Mouse (Mus musculus) liver, embryonic 14.5 days (tissue): Measurements from ENCODE around the gene Gm20661. TPM values are rescaled to one million over a fixed set of nuclear protein-coding genes. Genes with fewer than 3 reads are reported as not detected.
"Not testable (repeated sequence)": the region's sequence is repeated elsewhere in the genome, so short reads cannot be mapped to it uniquely, and the experiment has no call there.

ENCODE experiments used
- ATAC-seq: fragments of 200-750 bp; cut with Nextera tagmentation; 2 replicates; pipeline ENCODE4 v1.8.0; 2017; ENCODE audit warnings: moderate number of reproducible peaks, mild to moderate bottlenecking, moderate library complexity; ENCODE audit not compliant: insufficient read depth
- DNase-seq, 3 experiments: peaks; one replicate each; pipeline ENCODE4 v3.0.0-alpha.2; 2012 to 2013; ENCODE audit warnings: low read depth in 3 of 3, low spot score in 3 of 3
- H3K27ac ChIP-seq: fragments of 300-500 bp; sonication (generic); 2 replicates; pipeline ENCODE4 v1.5.1; 2014; ENCODE audit warnings: moderate library complexity, mild to moderate bottlenecking, control low read depth, inconsistent platforms
- H3K27me3 ChIP-seq: fragments of 300-500 bp; sonication (generic); 2 replicates; pipeline ENCODE4 v1.6.1; 2014; ENCODE audit warnings: mild to moderate bottlenecking, low read length, moderate library complexity; ENCODE audit not compliant: control insufficient read depth, insufficient read depth
- H3K36me3 ChIP-seq: fragments of 300-500 bp; sonication (generic); replicated peaks from 2 replicates; pipeline ENCODE4 v1.6.1; 2014; ENCODE audit warnings: low read depth; ENCODE audit not compliant: control insufficient read depth, insufficient read depth
- H3K4me1 ChIP-seq, 2 experiments: fragments of 200-500 bp in 1 of 2; fragments of 300-500 bp in 1 of 2; sonication (generic) in 1 of 2; replicated peaks; 2 replicates each; pipeline ENCODE4 v1.6.1; 2012 to 2014; ENCODE audit warnings: antibody characterized with exemption in 1 of 2, inconsistent platforms in 1 of 2, low read length in 1 of 2; ENCODE audit not compliant: control insufficient read depth in 2 of 2, insufficient read depth in 2 of 2
- H3K4me2 ChIP-seq: fragments of 300-500 bp; sonication (generic); 2 replicates; pipeline ENCODE4 v1.6.1; 2014; ENCODE audit warnings: low read depth, mild to moderate bottlenecking, control low read depth, moderate library complexity
- H3K4me3 ChIP-seq, 2 experiments: fragments of 200-500 bp in 1 of 2; fragments of 300-500 bp in 1 of 2; sonication (generic) in 1 of 2; 2 replicates each; pipeline ENCODE4 v1.5.1; 2012 to 2014; ENCODE audit warnings: low read depth in 2 of 2, low read length in 2 of 2, mild to moderate bottlenecking in 2 of 2, control low read depth in 1 of 2, inconsistent platforms in 1 of 2, moderate library complexity in 1 of 2; ENCODE audit not compliant: insufficient read depth in 1 of 2
- H3K9ac ChIP-seq: fragments of 300-500 bp; sonication (generic); replicated peaks from 2 replicates; pipeline ENCODE4 v1.6.1; 2014; ENCODE audit warnings: mild to moderate bottlenecking, control low read depth, moderate library complexity
- H3K9me3 ChIP-seq: fragments of 300-500 bp; sonication (generic); 2 replicates; pipeline ENCODE4 v1.6.1; 2016; ENCODE audit warnings: low read length, mixed read lengths; ENCODE audit not compliant: control insufficient read depth
- CTCF ChIP-seq: IDR thresholded peaks from 2 replicates; pipeline ENCODE4 v1.5.1; 2016; ENCODE audit warnings: antibody characterized with exemption, low read depth, control low read depth
- EP300 ChIP-seq: IDR thresholded peaks from 2 replicates; pipeline ENCODE4 v1.6.1; 2016; ENCODE audit warnings: antibody characterized with exemption, low read depth
- WGBS: fragments of 180-500 bp; shearing (Covaris S2); extraction: QIAGEN DNeasy Blood & Tissue Kit; methylation state at CpG from one replicate; pipeline ENCODE4 v1.1.7; 2014; ENCODE audit not compliant: insufficient replicate concordance; 5-methylcytosine and 5-hydroxymethylcytosine counted together
- polyA plus RNA-seq, 2 experiments: library from polyadenylated mRNA; depleted of rRNA in 1 of 2; stranded (reverse) in 1 of 2; unstranded in 1 of 2; fragments of >200 nt; fragmentation: Nextera tagmentation in 1 of 2; extraction: Ambion mirVana in 1 of 2; gene quantifications; 2 replicates each; pipeline versions ENCODE4 v1.2.1 to v1.2.3; 2012 to 2014

The Gm20661 gene
- polyA plus RNA-seq, 2 experiments, result 0.06 to 0.64 TPM

- peaks cover 16 to 21% of the 10 kb centered on the region in 2 experiments for H3K4me1 ChIP-seq
- H3K4me3 ChIP-seq, result no peak overlapping the region
- TF ChIP-seq EP300 (no peak), CTCF (no peak)
- H3K4me2 ChIP-seq, result no peak overlapping the region
- DNase-seq (no peak), ATAC-seq (no peak)
- no peak overlapping the region for H3K27ac ChIP-seq
- H3K9ac ChIP-seq, result no peak overlapping the region
- no peaks in the 10 kb centered on the region for H3K9me3 ChIP-seq
- H3K27me3 ChIP-seq, result no peaks in the 10 kb centered on the region
- 85% methylated on average over 5 of the region's 5 CpGs for WGBS
- peaks cover 13% of the 10 kb centered on the region for H3K36me3 ChIP-seq
Observed at GRCm38 (mm10) chr9:108008041-108008440, 25.2 kb downstream of the Gm20661 start.

- no peak overlapping the region for H3K27ac ChIP-seq
Observed at GRCm38 (mm10) chr9:108010385-108010784, 27.5 kb downstream of the Gm20661 start.

GRCm38 (mm10) chr9:108013577-108013976 lies 30.7 kb downstream of the Gm20661 start:
- not testable (repeated sequence) for H3K4me3 ChIP-seq, ATAC-seq, H3K9ac ChIP-seq, H3K27ac ChIP-seq, H3K9me3 ChIP-seq, H3K4me1 ChIP-seq, H3K27me3 ChIP-seq, H3K4me2 ChIP-seq, DNase-seq
- peaks cover 16% of the 10 kb centered on the region; the same call in 1 of the 2 replicates for H3K36me3 ChIP-seq
- 93% methylated on average over 2 of the region's 2 CpGs for WGBS

More at GRCm38 (mm10) chr9:108010385-108010784, 27.5 kb downstream of the Gm20661 start:
- Histone ChIP-seq H3K36me3 (peaks cover 14% of the 10 kb centered on the region), H3K4me3 (no peak overlapping the region), H3K4me2 (no peak overlapping the region), H3K4me1 (peaks cover 2 to 4% of the 10 kb centered on the region in 2 experiments; a peak in 3 of 4 replicates), H3K9ac (no peak overlapping the region), H3K27me3 (no peaks in the 10 kb centered on the region), H3K9me3 (no peaks in the 10 kb centered on the region)
- TF ChIP-seq CTCF, result no peak
- no peak for TF ChIP-seq EP300
- ATAC-seq (no peak), DNase-seq (no peak)

- peaks cover 19% of the 10 kb centered on the region; the same call in 1 of the 2 replicates for H3K36me3 ChIP-seq
Observed at GRCm38 (mm10) chr9:108017127-108017526, 34.3 kb downstream of the Gm20661 start.

GRCm38 (mm10) chr9:108020741-108021140 lies 37.9 kb downstream of the Gm20661 start:
- no peaks in the 10 kb centered on the region for H3K9me3 ChIP-seq
- DNase-seq (no peak), ATAC-seq (no peak)
- TF ChIP-seq CTCF (no peak), EP300 (no peak)
- no peak overlapping the region for H3K4me3 ChIP-seq
- no peaks in the 10 kb centered on the region for H3K4me1 ChIP-seq
- no peak overlapping the region for H3K4me2 ChIP-seq
- no peaks in the 10 kb centered on the region for H3K27me3 ChIP-seq
- peaks cover 27% of the 10 kb centered on the region for H3K36me3 ChIP-seq
- WGBS, result 85% methylated on average over 1 of the region's 1 CpGs
- no peak overlapping the region for H3K9ac ChIP-seq
- no peak overlapping the region for H3K27ac ChIP-seq

More at GRCm38 (mm10) chr9:108017127-108017526, 34.3 kb downstream of the Gm20661 start:
- no peak overlapping the region for H3K4me2 ChIP-seq
- ATAC-seq (no peak), DNase-seq (no peak)
- H3K27me3 ChIP-seq, result no peaks in the 10 kb centered on the region
- WGBS, result 79% methylated on average over 3 of the region's 3 CpGs
- no peak overlapping the region for H3K4me3 ChIP-seq
- no peak overlapping the region for H3K9ac ChIP-seq
- H3K27ac ChIP-seq, result no peak overlapping the region
- no peaks in the 10 kb centered on the region for H3K9me3 ChIP-seq
- TF ChIP-seq CTCF (no peak), EP300 (no peak)
- no peaks in the 10 kb centered on the region for H3K4me1 ChIP-seq
